ENCODE assay signal across 26 mouse cellular contexts in genomic region chr6:62795596-62795995, GRCm38 (mm10).
DNase-seq lines count a peak whose midpoint lies in the region; ATAC-seq and TF ChIP-seq lines count a peak whose summit lies in the region.
"Had no signal": no experiment of that assay in that cellular context is flagged by ENCODE, and none has a peak within 500 bp of the region (broad histone marks: within the 10 kb centered on the region; RNA-seq: fewer than 3 reads in every experiment).

No protein-coding gene starts in this region.

- WGBS in kidney, adult 2 months, result 51% methylated on average over 5 of the region's 5 CpGs

- no peak for TF ChIP-seq POLR2A in kidney, adult 2 months (IDR thresholded peaks at IDR 0.05; ENCODE audit: low read depth, low read length)

- no peak overlapping the region for H3K4me3 ChIP-seq in kidney, adult 2 months (ENCODE audit: insufficient read depth, low read depth, low read length)
- H3K4me3 ChIP-seq: embryonic facial prominence, embryonic 12.5 days; forebrain, embryonic 12.5 days; heart, embryonic 15.5 days; hindbrain, embryonic 13.5 days; megakaryocyte, embryonic 14.5 days; myocyte; neural tube, embryonic 13.5 days had no signal

- no peaks in the 10 kb centered on the region for H3K4me1 ChIP-seq in kidney, adult 2 months (ENCODE audit: control insufficient read depth, insufficient read depth, low read length)
- H3K4me1 ChIP-seq: embryonic facial prominence, embryonic 12.5 days; heart, embryonic 15.5 days; hindbrain, embryonic 13.5 days; megakaryocyte, embryonic 14.5 days; neural tube, embryonic 13.5 days had no signal

- no peaks in the 10 kb centered on the region for H3K27me3 ChIP-seq in kidney, adult 2 months (replicated peaks; ENCODE audit: control insufficient read depth, insufficient read depth, low read length)
- H3K27me3 ChIP-seq: CH12.LX; embryonic facial prominence, embryonic 12.5 days; forebrain, embryonic 12.5 days; heart, embryonic 15.5 days; hindbrain, embryonic 13.5 days; megakaryocyte, embryonic 14.5 days; neural tube, embryonic 13.5 days; Patski had no signal

- no peak overlapping the region for H3K27ac ChIP-seq in kidney, adult 2 months (ENCODE audit: insufficient read depth, low read depth, low read length)
- H3K27ac ChIP-seq: embryonic facial prominence, embryonic 12.5 days; forebrain, embryonic 12.5 days; heart, embryonic 15.5 days; hindbrain, embryonic 13.5 days; kidney, postnatal 0 days; neural tube, embryonic 13.5 days had no signal

- peak; percentile 10 for DNase-seq in kidney, postnatal 10 days
- no peak for DNase-seq in kidney, adult 2 months
- DNase-seq in ovary, postnatal 14 days (ENCODE audit: low spot score), result peak; percentile 4
- no peak for DNase-seq in ovary, postnatal 10 days (ENCODE audit: low spot score)
- DNase-seq in adrenal gland, postnatal 10 days, result peak; percentile 48
- peak; percentile 1 for DNase-seq in mesoderm, embryonic 11.5 days (ENCODE audit: low read depth, low spot score)
- DNase-seq: B cell, adult 2 months; cerebellum, adult 11-12 months; cerebellum, postnatal 14 days; heart, postnatal 36 days; layer of hippocampus, postnatal 36 days; thymus, adult 18-20 months had no signal

- TF ChIP-seq CTCF in kidney, adult 2 months (conservative IDR thresholded peaks at IDR 0.05; ENCODE audit: insufficient read depth, insufficient read length, low read depth, low read length), result no peak

- no peaks in the 10 kb centered on the region for H3K36me3 ChIP-seq in kidney, adult 2 months (ENCODE audit: control insufficient read depth, insufficient read depth, low read length)
- H3K36me3 ChIP-seq: embryonic facial prominence, embryonic 12.5 days; forebrain, embryonic 12.5 days; G1E; heart, embryonic 15.5 days; hindbrain, embryonic 13.5 days; neural tube, embryonic 13.5 days had no signal

- no peak for ATAC-seq in megakaryocyte, adult 5-6 weeks (ENCODE audit: poor library complexity, severe bottlenecking)
- ATAC-seq: lung, postnatal 0 days; midbrain, embryonic 16.5 days; Patski had no signal

Comparison
In these comparisons a context has a peak if more than half of its experiments do, and no peak if none do; other contexts are left out.
1. DNase-seq: peak in kidney, postnatal 10 days (single experiment), ovary, postnatal 14 days (single experiment), adrenal gland, postnatal 10 days (single experiment) and mesoderm, embryonic 11.5 days (single experiment); none in kidney, adult 2 months (single experiment) and ovary, postnatal 10 days (single experiment).